Mouse (Mus musculus) testis, adult 2 months (tissue): Measurements from ENCODE around the gene Creb3l4. TPM values are rescaled to one million over a fixed set of nuclear protein-coding genes. Genes with fewer than 3 reads are reported as not detected.

Experiments
- H3K27ac ChIP-seq: fragments of 200-500 bp; 2 replicates; pipeline ENCODE4 v1.5.1; 2012; ENCODE audit warnings: low read depth, low read length; ENCODE audit not compliant: control insufficient read depth, insufficient read depth
- H3K27me3 ChIP-seq: fragments of 200-500 bp; 2 replicates; pipeline ENCODE4 v1.6.1; 2012; ENCODE audit warnings: mild to moderate bottlenecking, low read length, moderate library complexity; ENCODE audit not compliant: control insufficient read depth, insufficient read depth
- H3K36me3 ChIP-seq: fragments of 200-500 bp; 2 replicates; pipeline ENCODE4 v1.6.1; 2012; ENCODE audit warnings: mild to moderate bottlenecking, low read length; ENCODE audit not compliant: control insufficient read depth, insufficient read depth
- H3K4me1 ChIP-seq: fragments of 200-500 bp; 2 replicates; pipeline ENCODE4 v1.6.1; 2012; ENCODE audit warnings: low read length; ENCODE audit not compliant: control insufficient read depth, insufficient read depth
- H3K4me3 ChIP-seq: fragments of 200-500 bp; 2 replicates; pipeline ENCODE4 v1.5.1; 2012; ENCODE audit warnings: low read depth, mild to moderate bottlenecking, low read length, moderate library complexity, mixed read lengths; ENCODE audit not compliant: control insufficient read depth
- CTCF ChIP-seq: fragments of 200-500 bp; IDR thresholded peaks from 2 replicates; pipeline ENCODE4 v1.5.1; 2012; ENCODE audit warnings: low read depth, mild to moderate bottlenecking, inconsistent platforms, low read length, moderate library complexity; ENCODE audit not compliant: control insufficient read depth, insufficient read depth, insufficient replicate concordance
- POLR2A ChIP-seq: fragments of 200-500 bp; IDR thresholded peaks from 2 replicates; pipeline ENCODE4 v1.6.1; 2012; ENCODE audit warnings: low read depth, mild to moderate bottlenecking, inconsistent platforms, low read length, moderate library complexity; ENCODE audit not compliant: control insufficient read depth
- polyA plus RNA-seq: library from polyadenylated mRNA; depleted of rRNA; stranded (reverse); fragments of >200 nt; gene quantifications from 2 replicates; pipeline ENCODE4 v1.2.3, GENCODE M21; 2012

The Creb3l4 gene
- polyA plus RNA-seq, 1 experiment = 305 TPM

DNA sequence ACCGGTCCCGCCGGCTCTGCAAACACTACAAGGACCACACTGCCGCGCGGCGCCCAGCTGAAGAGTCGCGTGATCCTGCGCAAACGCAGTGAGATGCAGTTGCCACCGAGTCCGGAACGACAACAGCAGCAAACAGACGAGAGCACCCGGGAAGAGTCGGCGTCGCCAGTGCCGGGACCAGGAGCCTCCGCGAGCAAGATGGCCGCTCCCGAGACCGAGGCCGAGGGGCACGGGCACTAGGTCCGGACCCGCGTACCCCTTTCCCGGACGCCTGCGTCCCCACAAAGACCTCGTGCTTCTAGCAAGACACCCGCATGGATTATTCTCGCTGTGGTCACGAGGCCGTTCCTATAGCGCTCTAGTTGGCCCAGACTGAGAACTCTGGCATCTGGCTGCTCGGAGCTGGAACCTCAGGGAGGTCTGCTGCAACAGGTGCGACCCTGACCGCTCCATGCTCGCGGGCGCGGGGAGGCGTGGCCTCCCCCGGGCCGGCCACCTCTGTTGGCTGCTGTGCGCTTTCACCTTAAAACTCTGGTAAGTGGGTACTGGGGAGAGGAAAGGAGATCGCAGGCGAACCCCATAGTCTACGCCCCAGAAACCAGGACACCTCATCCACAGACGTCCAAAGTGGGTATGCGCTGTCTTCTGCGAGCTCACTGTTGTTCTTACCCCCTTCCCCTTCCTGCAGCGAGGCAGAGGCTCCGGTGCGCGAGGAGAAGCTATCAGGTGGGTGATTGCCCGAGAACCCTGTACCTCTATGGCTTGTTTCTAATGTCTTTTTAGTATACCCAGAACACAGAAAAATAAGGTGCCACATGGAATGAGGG lies 11.6 kb downstream of the Creb3l4 start, which contains the start of gene Jtb:
TSS of gene Jtb (plus strand) at position 91 of the 827 bp plus-strand sequence.
- Histone ChIP-seq H3K27me3 (no peaks in the 10 kb centered on the region), H3K4me3 (peak within 1 kb of the TSS; percentile 93), H3K27ac (peak within 1 kb of the TSS; percentile 90), H3K4me1 (peaks cover 10% of the 10 kb centered on the region), H3K36me3 (no peaks in the 10 kb centered on the region)
- TF ChIP-seq POLR2A (peak; percentile 80), CTCF (no peak)

- peaks cover 10% of the 10 kb centered on the region for H3K4me1 ChIP-seq
- peak overlapping the region; percentile 19 for H3K27ac ChIP-seq
- no peaks in the 10 kb centered on the region for H3K27me3 ChIP-seq
- TF ChIP-seq CTCF (no peak), POLR2A (no peak)
- peak overlapping the region; percentile 93 for H3K4me3 ChIP-seq
- H3K36me3 ChIP-seq = no peaks in the 10 kb centered on the region
These were observed 12.2 kb downstream of the Creb3l4 start for GRCm38 (mm10) chr3:90231075-90231474.

DNA sequence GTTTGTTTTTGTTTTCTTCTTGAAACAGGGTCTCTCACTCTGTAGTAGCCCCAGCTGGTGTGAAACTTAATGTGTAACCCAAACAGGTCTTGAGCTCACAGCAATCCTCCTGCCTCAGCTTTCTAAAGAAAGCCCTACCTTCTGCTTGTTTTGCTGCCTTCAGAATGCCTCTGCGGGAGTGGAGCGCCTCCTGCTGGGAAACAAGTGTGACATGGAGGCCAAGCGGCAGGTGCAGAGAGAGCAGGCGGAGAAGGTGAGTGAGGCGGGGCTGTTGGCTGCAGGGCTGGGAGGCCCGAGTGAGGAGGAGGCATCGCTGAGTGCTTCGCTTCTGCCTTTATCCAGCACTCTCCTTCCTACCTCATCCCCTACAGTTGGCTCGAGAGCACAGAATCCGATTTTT lies 19.0 kb downstream of the Creb3l4 start:
- peaks cover 6% of the 10 kb centered on the region for H3K4me1 ChIP-seq
- H3K27me3 ChIP-seq = no peaks in the 10 kb centered on the region
- H3K36me3 ChIP-seq = no peaks in the 10 kb centered on the region
- H3K27ac ChIP-seq = no peak overlapping the region
- H3K4me3 ChIP-seq = no peak overlapping the region
- TF ChIP-seq POLR2A (no peak), CTCF (no peak)

DNA sequence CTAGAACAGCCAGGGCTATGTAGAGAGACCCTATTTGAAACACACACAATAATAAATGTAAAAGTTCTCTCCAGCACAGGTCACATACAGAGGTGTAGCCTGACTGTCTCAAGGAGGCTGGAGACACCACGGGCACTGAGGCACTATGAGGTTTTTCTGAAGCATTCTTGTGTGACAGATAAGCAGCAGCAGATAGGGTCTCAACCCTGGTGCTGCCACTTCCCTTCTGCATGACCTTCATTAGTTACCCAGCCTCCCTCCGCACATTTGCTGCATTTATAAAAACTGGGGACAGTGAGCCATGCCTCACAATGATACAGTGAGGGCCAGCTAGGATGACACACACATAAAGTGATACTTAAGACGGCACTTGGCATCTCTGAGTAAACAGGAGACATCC lies 20.4 kb downstream of the Creb3l4 start:
- Histone ChIP-seq H3K36me3 (no peaks in the 10 kb centered on the region), H3K27me3 (no peaks in the 10 kb centered on the region), H3K27ac (no peak overlapping the region), H3K4me1 (peaks cover 6% of the 10 kb centered on the region), H3K4me3 (no peak overlapping the region)
- no peak for TF ChIP-seq CTCF
- TF ChIP-seq POLR2A = no peak

- Histone ChIP-seq H3K27ac (no peak overlapping the region), H3K4me3 (no peak overlapping the region), H3K36me3 (no peaks in the 10 kb centered on the region), H3K4me1 (peaks cover 6% of the 10 kb centered on the region), H3K27me3 (no peaks in the 10 kb centered on the region)
- TF ChIP-seq CTCF = no peak
- no peak for TF ChIP-seq POLR2A
These were observed 20.9 kb downstream of the Creb3l4 start for GRCm38 (mm10) chr3:90222455-90222854.

DNA sequence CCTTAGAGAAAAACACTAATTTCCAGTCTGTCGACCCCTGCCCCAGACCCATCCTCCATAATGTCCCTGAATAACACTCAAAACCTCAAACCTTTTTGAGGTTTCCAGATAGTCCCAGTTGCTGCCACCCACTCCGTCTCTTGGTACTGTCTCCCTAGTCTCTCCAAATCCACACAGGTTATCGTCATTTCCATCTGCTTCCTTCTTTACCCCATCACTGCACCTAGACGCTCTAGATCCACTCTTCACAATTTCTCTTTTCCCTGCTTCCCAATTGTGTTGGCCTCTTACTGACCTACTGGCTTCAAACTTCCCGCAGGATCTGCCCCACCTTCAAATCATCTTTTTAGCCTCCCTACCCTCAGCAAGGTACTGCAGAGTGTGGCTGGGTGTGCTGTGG lies 22.2 kb downstream of the Creb3l4 start:
- no peak for TF ChIP-seq POLR2A
- TF ChIP-seq CTCF = no peak
- H3K4me1 ChIP-seq = peaks cover 6% of the 10 kb centered on the region
- H3K27me3 ChIP-seq = no peaks in the 10 kb centered on the region
- no peaks in the 10 kb centered on the region for H3K36me3 ChIP-seq
- no peak overlapping the region; the same call in 1 of the 2 replicates for H3K4me3 ChIP-seq
- peak overlapping the region; percentile 23; the same call in 1 of the 2 replicates for H3K27ac ChIP-seq

- Histone ChIP-seq H3K27me3 (no peaks in the 10 kb centered on the region), H3K4me3 (peak overlapping the region; percentile 73), H3K27ac (peak overlapping the region; percentile 69; the same call in 1 of the 2 replicates), H3K36me3 (no peaks in the 10 kb centered on the region), H3K4me1 (peaks cover 6% of the 10 kb centered on the region)
- TF ChIP-seq POLR2A (peak; percentile 41; the same call in 1 of the 2 replicates), CTCF (no peak)
These were observed 22.8 kb downstream of the Creb3l4 start for GRCm38 (mm10) chr3:90220531-90220951.
